Mouse (Mus musculus) frontal cortex, postnatal 14 days (tissue): ENCODE measurements at regions not wholly inside any gene's neighbourhood (a gene's known extent, or its start where the extent isn't known, plus 50 kb on each side); places are given as distances from the start of the nearest gene placed in this dataset.

Experiments used
- DNase-seq, 2 experiments: peaks; one replicate each; pipeline ENCODE4 v3.0.0; 2022; ENCODE audit warnings: low spot score in 2 of 2

DNA sequence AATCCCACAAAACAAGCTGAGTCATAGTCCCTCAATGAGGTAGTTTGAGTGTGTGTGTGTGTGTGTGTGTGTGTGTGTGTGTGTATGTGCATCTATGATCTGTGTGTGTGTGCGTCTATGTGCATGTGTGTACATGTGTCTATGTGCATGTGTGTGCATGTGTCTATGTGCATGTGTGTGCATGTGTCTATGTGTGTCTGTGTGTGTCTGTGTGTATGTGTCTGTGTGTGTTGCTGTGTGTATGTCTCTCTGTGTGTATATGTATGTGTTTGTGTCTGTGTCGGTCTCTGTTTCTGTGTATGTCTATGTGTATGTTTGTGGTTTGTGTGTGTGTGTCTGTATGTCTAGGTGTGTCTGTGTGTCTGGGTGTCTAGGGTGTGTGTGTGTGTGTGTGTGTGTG lies 309.1 kb upstream of the Brinp3 start:
- DNase-seq, result no peak

DNA sequence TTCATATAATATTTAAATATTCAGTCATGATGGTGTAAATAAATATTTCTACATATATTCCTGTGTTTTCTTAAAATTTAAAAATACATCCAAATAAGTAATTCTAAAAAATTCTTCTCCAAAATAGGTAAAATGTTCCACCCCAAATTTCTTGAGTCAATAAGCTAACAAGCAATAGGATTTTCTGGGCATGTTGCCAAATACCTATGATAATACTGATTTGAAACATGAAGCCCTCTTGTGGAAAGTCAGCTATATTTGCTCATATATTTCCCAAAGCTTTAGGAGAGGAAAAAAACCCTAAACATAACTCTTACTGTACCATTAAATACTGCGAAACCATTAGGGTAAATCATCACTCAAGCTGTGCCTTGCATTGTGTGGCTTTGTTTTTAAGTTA lies 282.9 kb upstream of the Brinp3 start:
- DNase-seq, result no peak

DNA sequence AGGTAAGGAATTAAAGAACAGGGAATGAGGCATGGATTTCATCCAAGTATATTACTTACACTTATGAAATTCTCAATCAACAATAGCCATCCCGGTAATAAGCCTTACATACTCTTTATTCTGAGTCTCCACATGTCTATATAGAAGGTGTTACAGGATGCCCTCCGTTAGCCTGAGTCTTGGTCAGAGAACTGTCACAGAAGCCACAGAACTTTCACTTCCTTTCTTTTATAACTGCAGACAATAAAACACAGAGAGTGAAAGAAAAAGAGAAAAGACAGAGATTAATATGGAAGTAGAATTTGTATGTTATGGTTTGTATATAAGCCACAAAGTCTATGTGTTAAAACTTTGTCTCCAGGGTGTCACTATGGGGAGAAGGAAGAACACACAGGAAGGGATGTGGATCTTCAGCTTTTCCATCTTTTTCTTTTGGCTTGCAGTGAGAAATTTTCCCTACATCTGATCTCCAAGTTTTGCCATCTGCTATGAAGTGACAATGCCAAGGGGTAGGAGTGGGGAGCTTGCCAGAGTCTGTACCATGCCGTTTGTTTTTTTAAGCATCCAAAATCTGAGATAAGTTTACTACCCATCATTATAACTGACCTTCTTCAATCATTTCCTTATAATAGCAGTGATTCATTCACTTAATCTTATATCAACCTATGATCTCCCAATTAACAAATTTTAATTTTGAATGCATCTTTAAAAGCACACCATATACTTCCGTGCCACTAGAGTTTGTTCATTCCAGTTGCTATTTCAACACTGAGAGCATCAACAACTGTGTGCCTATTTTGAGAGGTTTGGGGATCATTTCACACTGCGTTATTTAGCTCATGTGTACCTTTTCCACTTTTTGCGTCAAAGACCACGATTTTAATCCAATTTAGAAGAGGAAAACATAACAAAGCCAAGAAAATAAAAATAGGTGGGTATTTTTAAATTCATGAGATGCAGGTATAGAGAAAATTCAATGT lies 262.8 kb upstream of the Brinp3 start:
- no peak for DNase-seq

DNA sequence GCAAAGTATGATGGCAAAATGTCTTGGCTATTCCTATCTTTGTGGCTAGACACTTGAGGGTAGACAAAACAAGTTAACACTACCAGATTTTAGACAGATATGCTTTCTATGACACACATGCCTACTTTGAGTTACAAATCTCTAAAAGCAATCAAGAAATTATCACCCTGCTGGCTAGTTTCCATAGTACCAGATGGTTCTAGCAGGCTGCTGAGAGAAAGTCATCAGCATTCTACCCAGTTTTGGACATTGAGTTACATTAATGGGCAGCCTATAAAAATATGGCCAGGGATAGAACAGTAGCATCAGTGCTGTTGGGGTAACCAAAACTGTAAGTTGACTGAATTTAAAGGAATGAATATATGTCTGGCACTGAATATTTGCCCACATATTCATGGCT lies 234.2 kb upstream of the Brinp3 start:
- DNase-seq, result no peak

DNA sequence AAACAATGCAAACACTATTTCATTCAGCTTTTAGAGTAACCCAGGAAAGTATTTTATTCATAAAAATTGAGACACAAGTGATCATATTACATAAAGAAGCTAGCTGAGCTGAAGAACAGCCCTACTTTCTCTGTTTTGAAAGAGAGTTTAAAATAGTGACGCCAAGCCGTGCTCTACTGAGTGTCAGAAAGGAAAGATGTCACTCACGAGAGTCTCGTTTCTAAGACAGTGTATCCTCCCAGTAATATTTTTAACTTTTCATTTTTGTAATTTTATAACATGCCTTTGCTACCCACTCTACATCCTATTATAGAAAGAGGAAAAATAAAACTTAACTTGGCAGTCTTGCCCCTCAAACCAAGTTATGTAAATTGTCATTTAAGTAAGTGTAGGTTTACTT lies 195.5 kb upstream of the Brinp3 start:
- no peak for DNase-seq

DNA sequence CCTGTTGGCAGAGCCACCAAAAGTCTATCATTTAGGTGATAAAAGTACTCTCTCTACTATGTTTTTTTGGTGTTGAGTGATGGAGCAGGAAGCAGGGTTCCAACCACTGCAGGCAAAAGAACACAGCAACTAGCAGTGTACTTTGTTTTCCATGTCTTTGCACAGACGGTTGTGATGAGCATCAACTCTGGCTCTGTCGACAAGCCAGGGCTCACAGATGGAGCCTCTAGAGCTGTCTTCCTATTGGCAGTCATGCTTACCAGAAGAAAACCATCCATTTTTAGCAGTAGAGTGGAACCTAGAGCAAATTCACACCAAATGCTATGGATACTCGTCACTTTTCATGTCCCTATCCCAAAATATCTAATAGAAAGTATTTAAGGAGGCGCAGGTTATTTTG lies 182.0 kb upstream of the Brinp3 start:
- peak in 1 of 2 experiments; percentile 3 for DNase-seq

DNA sequence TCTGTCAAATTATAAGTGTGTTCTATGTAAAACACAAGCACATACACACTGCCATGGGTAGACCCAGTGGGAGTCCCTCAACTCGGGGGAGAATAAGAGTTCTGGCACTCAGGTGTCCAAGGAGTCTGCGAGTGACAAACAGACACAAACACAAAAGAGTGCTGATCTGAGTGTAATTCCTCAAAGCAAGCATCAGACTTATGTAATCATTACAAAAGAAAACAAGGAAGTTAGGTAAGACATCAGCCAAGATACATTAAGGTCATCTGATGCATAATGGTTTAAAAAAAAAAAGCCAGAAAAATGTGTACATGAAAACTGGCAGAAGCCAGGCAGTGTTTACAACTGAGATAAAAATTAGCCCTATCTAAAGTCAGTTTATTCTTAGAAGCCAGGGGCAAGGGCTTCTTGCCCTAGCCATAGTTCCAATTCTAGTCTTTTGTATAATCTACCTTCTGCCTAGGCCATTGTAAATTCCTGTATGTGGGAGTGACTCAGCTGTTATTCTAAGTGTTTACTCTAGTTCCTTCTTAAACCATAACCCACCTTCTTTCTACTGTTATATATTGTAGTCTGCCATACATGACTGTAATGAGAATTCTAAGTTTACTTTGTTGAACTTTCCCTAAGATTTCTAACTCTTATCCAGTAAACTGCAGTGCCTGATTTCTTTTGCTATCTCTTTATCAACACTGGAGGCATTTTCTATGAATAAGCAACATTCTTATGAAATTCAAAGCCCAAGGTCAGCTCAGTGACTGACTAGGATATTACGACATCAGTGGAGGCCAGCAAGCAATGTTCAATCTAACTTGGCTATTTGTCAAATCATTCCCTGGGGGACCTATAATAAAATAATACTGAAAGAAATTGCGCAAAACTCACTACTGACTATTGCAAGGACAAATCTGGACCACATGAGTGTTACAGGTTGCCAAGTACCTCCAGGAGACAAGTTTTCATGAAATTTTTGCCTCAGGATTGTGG lies 178.1 kb upstream of the Brinp3 start:
- DNase-seq, result no peak

DNA sequence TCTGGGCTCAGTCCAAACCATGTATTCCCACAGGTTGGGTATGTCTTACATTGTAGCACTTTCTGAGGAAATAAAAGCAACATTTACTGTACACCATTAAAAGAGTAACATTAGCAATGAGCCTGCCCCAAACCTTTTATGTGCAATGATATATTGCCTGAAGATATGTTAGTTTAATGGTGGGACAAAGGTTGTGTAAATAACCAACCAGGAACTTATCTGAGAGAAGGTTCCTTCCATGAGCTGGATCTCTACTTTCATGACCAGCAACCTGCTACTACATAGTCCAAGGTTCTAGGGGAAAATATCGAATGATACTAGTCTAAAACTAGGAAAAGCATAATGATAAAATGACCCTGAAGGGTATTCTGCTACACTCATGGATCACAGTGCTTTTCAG lies 172.5 kb upstream of the Brinp3 start:
- DNase-seq, result no peak

DNA sequence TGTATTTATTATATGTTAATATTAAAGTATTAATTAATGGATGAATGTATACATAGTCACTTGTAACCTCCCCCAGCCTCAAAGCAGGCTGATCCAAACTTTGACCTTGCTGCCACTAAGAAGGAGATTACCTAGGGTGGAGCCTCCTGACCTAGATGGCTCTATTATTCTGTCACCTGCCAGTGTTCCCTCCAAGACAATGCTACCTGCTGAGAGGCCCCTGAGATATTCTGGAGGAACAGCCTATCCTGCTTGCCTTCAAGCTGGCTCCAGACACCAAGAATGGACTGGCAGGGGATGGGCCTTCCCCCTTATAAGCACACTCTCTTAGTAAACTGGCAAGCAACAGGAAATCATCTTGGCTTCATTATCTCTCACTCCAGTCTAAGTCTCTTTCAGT lies 171.7 kb upstream of the Brinp3 start:
- DNase-seq, result no peak

DNA sequence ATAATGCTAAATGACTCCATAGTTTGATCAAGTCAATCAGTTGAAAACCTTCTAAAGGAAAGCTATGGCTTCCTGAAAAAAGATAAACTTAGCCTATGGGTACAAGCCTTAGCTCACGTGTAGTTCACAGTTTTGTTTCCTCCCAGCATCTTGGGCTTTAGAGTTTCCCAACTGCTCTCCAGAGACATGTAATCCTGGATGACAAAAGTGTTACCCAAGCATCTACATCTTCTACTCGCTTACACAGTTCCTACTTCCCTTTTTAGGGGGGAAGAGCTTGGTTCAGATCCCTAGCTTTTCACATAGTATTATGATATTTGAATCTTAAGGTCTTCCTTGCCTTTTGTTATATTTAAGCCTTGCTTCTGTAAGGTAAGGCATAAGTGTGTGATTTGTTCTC lies 157.5 kb upstream of the Brinp3 start:
- no peak for DNase-seq

DNA sequence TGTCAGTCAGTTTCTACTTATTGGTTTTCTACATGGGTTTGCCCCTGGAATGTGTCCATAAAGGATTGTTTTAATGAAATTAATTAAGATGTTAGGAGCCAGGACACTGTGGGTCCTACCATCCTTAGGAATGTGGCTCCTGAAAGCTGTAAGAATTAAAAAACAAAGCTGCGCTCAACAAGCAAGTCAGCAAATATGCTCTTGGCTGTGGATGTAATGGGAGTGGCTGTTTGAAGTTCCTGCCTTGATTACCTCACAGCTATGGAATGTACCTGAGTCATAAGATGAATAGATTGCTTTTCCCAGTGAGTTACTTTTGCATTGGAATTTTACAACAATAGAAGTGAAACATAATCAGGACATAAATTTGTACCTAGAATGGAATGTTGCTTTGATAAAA lies 137.6 kb upstream of the Brinp3 start:
- no peak for DNase-seq

DNA sequence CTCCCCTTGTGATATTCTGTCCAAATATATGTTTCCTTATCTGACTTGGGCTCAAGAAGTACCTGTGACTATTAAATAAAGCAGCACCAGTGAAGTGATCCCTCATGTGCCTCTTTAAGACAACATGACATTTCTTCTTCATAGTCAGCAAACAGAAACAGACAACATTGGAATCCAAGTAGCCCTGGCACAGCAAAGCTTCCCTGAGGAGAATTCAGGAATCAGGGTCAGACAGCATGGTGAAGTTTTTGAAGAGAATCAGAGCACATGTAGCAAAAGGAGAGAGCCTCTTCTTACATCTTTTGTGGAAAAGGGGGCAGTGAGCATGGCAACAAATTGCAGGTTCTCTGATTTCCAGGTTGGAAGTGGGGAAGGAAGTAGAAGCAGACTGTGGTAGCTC lies 136.3 kb upstream of the Brinp3 start:
- DNase-seq, result no peak

DNA sequence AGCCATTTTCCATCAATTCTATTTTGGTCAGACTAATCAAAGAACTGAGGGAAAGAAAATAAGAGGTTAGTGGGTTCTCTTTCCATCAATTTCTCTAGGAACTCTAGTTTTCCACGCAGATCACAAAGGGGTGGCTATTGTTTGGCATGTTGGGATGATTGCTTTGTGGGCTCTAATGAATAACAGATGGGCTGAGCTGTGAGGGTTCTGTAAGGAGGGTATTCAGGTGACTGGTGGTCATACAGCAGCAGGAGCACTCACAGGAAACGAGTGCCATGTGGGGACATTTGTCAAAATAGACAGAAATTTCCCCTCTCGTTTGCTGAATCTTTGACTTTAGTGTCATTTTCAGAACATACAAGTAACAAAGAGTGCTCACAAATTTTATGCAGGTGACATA lies 134.9 kb upstream of the Brinp3 start:
- no peak for DNase-seq

DNA sequence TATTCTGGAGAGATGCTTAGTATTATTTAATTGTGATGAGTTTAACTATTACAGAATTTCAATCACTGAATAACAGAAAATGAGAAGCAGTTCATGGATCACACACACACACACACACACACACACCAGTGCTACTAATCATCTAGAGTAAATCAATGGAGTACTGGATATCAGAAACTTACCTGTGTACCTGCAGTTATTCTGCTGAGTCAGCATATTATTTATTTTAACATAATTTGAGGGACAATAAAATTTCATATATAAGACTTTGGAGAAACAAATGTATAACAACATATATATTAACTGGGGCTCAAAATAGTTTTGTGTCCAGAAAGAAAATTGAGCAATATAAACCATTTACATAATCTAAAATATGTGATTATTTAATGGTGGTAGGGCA lies 134.4 kb upstream of the Brinp3 start:
- no peak for DNase-seq

DNA sequence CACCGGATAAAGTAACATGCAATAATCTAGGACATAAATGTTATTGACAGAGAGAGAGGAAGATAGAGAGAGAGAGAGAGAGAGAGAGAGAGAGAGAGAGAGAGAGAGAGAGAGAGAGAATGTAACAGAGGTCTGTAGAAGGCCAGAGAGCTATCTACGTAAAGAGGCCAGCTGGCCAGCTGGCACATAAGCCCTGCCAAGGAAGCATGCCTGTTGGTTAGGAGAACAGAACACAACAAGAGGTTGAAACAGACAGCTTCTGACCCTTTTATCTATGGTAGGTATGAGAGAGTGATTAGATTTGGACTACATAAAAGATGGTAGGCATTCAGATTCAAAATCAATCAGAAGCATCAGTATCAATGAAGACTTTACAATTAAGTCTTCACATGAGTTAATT lies 130.8 kb upstream of the Brinp3 start:
- no peak for DNase-seq
